Mouse (Mus musculus) ES-E14 (cell line): ENCODE results near the gene Irs1. TPM values are rescaled to one million over a fixed set of nuclear protein-coding genes. Genes with fewer than 3 reads are reported as not detected.

Source experiments
- DNase-seq: peaks from one replicate; pipeline ENCODE4 v3.0.0-alpha.2; 2013; ENCODE audit warnings: low read depth, low spot score
- H3K27ac ChIP-seq: 2 replicates; pipeline ENCODE4 v1.5.1; 2012; ENCODE audit warnings: low read depth, mild to moderate bottlenecking, low read length, moderate library complexity, mixed read lengths; ENCODE audit not compliant: poor library complexity, insufficient read depth, severe bottlenecking
- H3K36me3 ChIP-seq: 2 replicates; pipeline ENCODE4 v1.6.1; 2012; ENCODE audit warnings: mild to moderate bottlenecking, low read length, moderate library complexity, mixed read lengths; ENCODE audit not compliant: control insufficient read depth, poor library complexity, insufficient read depth, severe bottlenecking
- H3K4me1 ChIP-seq, 2 experiments: fragments of 150-350 bp in 1 of 2; sonication (generic) in 1 of 2; 2 replicates each; pipeline ENCODE4 v1.6.1; 2012; ENCODE audit warnings: low read length in 2 of 2, mild to moderate bottlenecking in 1 of 2, mixed read lengths in 1 of 2; ENCODE audit not compliant: control insufficient read depth in 2 of 2, insufficient read depth in 2 of 2, poor library complexity in 1 of 2
- H3K4me3 ChIP-seq, 2 experiments: fragments of 150-350 bp in 1 of 2; sonication (generic) in 1 of 2; 2 replicates each; pipeline ENCODE4 v1.5.1; 2012; ENCODE audit warnings: low read length in 2 of 2, low read depth in 1 of 2, mild to moderate bottlenecking in 1 of 2, mixed read lengths in 1 of 2; ENCODE audit not compliant: insufficient read depth in 1 of 2, poor library complexity in 1 of 2, severe bottlenecking in 1 of 2
- H3K9ac ChIP-seq: 2 replicates; pipeline ENCODE4 v1.6.1; 2012; ENCODE audit warnings: low read depth, mild to moderate bottlenecking, low read length, mixed read lengths; ENCODE audit not compliant: poor library complexity, insufficient read depth, severe bottlenecking
- H3K9me3 ChIP-seq: fragments of 150-350 bp; sonication (generic); 2 replicates; pipeline ENCODE4 v1.6.1; 2012; ENCODE audit warnings: low read depth, mild to moderate bottlenecking, low read length; ENCODE audit not compliant: control insufficient read depth, insufficient read depth
- CHD2 ChIP-seq: IDR thresholded peaks from 2 replicates; pipeline ENCODE4 v1.6.1; 2014; ENCODE audit warnings: mild to moderate bottlenecking, low read depth, low read length, inconsistent platforms
- HCFC1 ChIP-seq: IDR thresholded peaks from 2 replicates; pipeline ENCODE4 v1.6.1; 2012; ENCODE audit warnings: low read length, inconsistent platforms, borderline replicate concordance; ENCODE audit not compliant: insufficient read depth
- MAFK ChIP-seq: IDR thresholded peaks from 2 replicates; pipeline ENCODE4 v1.6.1; 2014; ENCODE audit warnings: mild to moderate bottlenecking, low read depth, low read length, inconsistent platforms; ENCODE audit not compliant: insufficient read depth
- ZC3H11A ChIP-seq: IDR thresholded peaks from 2 replicates; pipeline ENCODE4 v1.6.1; 2012; ENCODE audit warnings: low read depth, mild to moderate bottlenecking, inconsistent platforms, low read length, borderline replicate concordance
- ZNF384 ChIP-seq: IDR thresholded peaks from 2 replicates; pipeline ENCODE4 v1.6.1; 2012; ENCODE audit warnings: low read depth, low read length, inconsistent platforms
- in situ Hi-C, 2 experiments: fragments of 600-800 bp; cut with MboI; formaldehyde crosslinking; loops; one replicate each; pipeline ENCODE4 v1.15.1; 2025; ENCODE audit warnings: low sequenced_read_pairs in 2 of 2, inconsistent platforms in 1 of 2; ENCODE audit not compliant: unreplicated experiment in 2 of 2
- total RNA-seq: library from RNA; depleted of rRNA; stranded (reverse); fragments of 300-350 nt; gene quantifications from 2 replicates; pipeline ENCODE4 v1.2.3, GENCODE M21; 2012

The Irs1 gene
- total RNA-seq, 1 experiment, result 8.1 TPM

GRCm38 (mm10) chr1:82298586-82298985 lies 7.4 kb upstream of the Irs1 start:
- no peaks in the 10 kb centered on the region for H3K4me1 ChIP-seq
- no peak overlapping the region for H3K27ac ChIP-seq
- no peak overlapping the region for H3K4me3 ChIP-seq
- H3K9me3 ChIP-seq, result no peaks in the 10 kb centered on the region
- H3K36me3 ChIP-seq, result no peaks in the 10 kb centered on the region
- in situ Hi-C loops, result loop anchor here in 1 of 2 experiments (25.0 kb wide), 1 partner anchor 986 kb away; no protein-coding TSS in a partner anchor
- H3K9ac ChIP-seq, result no peak overlapping the region
- TF ChIP-seq HCFC1, result no peak
- TF ChIP-seq MAFK, result no peak
- no peak for TF ChIP-seq CHD2
- no peak for TF ChIP-seq ZC3H11A
- no peak for TF ChIP-seq ZNF384
- DNase-seq, result no peak

DNA sequence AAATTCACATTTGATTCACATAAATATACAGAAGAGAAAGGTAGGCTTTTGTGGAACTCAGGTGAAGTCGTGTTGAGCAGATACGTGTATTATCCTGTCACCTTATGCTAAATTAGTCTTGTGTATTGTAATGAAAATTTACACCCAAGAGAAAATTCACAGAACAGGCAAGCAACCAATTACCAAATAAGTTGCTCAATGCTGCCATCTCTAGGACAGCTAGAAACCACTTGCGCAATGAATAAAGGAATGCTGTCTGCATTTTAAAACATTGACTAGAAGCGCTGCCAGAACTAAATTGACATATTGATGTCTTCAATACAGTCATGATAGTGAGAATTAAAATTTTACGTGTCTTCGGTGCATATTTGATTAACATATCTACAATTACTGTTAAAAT lies 2.9 kb upstream of the Irs1 start:
- Histone ChIP-seq H3K4me1 (peaks cover 0 to 13% of the 10 kb centered on the region in 2 experiments; a peak in 1 of 4 replicates), H3K9me3 (no peaks in the 10 kb centered on the region), H3K27ac (no peak overlapping the region), H3K9ac (no peak overlapping the region), H3K36me3 (no peaks in the 10 kb centered on the region), H3K4me3 (no peak overlapping the region)
- DNase-seq, result no peak
- in situ Hi-C loops, result loop anchor here in 1 of 2 experiments (25.0 kb wide), 1 partner anchor 982 kb away; no protein-coding TSS in a partner anchor
- TF ChIP-seq ZC3H11A (0 out of 2 replicates have a peak, but pooled peaks have one; percentile 35), CHD2 (no peak)

DNA sequence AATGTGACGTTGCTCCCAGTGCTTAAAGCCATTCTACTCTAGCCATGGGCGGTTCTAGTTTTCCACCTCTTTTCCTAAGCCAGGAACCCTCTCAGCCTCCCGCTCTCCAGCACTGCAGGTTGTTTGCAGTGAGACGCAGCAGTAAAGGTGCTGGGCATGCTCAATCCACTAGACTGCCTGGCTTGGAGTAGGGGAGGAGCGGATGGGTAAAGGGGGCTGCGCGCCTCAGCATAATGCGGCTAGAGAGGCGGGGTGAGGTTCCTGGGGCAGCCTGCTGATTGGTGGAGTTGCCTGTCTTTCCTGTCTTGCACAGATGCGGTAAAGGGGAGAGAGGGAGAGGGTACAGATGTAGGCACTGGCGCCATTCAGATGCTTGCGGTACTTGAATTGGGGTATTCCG lies 1.6 kb upstream of the Irs1 start:
- no peak overlapping the region for H3K27ac ChIP-seq
- peaks cover 0 to 15% of the 10 kb centered on the region in 2 experiments; a peak in 1 of 4 replicates for H3K4me1 ChIP-seq
- in situ Hi-C loops, result loop anchor here in 1 of 2 experiments (25.0 kb wide), 1 partner anchor 980 kb away; no protein-coding TSS in a partner anchor

GRCm38 (mm10) chr1:82291930-82292712 lies 905 bp upstream of the Irs1 start:
- Histone ChIP-seq H3K27ac (no peak overlapping the region), H3K36me3 (no peaks in the 10 kb centered on the region; the same call in 1 of the 2 replicates), H3K4me1 (peaks cover 0 to 15% of the 10 kb centered on the region in 2 experiments; a peak in 1 of 4 replicates), H3K9ac (peak overlapping the region; percentile 76; the same call in 1 of the 2 replicates), H3K4me3 (peak overlapping the region; percentile 85 to 87), H3K9me3 (no peaks in the 10 kb centered on the region)
- TF ChIP-seq MAFK (no peak), ZNF384 (no peak), CHD2 (no peak), HCFC1 (no peak), ZC3H11A (no peak)
- no peak for DNase-seq
- in situ Hi-C loops, result loop anchor here in 1 of 2 experiments (25.0 kb wide), 1 partner anchor 980 kb away; no protein-coding TSS in a partner anchor

More for the DNA sequence above, 1.6 kb upstream of the Irs1 start:
- Histone ChIP-seq H3K9ac (no peak overlapping the region), H3K36me3 (no peaks in the 10 kb centered on the region; the same call in 1 of the 2 replicates), H3K9me3 (no peaks in the 10 kb centered on the region), H3K4me3 (peak overlapping the region; percentile 17 to 85; a peak in 3 of 4 replicates)
- no peak for DNase-seq
- TF ChIP-seq MAFK, result no peak
- no peak for TF ChIP-seq ZNF384
- no peak for TF ChIP-seq HCFC1
- TF ChIP-seq ZC3H11A, result no peak
- no peak for TF ChIP-seq CHD2
